Mouse (Mus musculus) hindlimb bud, embryonic 11.5 days (tissue): ENCODE data around the gene Rbm33.

Source experiments
- DNase-seq: peaks from one replicate; pipeline ENCODE4 v3.0.0-alpha.2; 2012; ENCODE audit warnings: low read depth, low spot score; ENCODE audit errors: extremely low spot score

Gene Rbm33

GRCm38 (mm10) chr5:28316722-28317245 is at the start of gene Rbm33:
Gene Rbm33 (plus strand): TSS chr5:28317121.
- DNase-seq, result peak; percentile 77

DNA sequence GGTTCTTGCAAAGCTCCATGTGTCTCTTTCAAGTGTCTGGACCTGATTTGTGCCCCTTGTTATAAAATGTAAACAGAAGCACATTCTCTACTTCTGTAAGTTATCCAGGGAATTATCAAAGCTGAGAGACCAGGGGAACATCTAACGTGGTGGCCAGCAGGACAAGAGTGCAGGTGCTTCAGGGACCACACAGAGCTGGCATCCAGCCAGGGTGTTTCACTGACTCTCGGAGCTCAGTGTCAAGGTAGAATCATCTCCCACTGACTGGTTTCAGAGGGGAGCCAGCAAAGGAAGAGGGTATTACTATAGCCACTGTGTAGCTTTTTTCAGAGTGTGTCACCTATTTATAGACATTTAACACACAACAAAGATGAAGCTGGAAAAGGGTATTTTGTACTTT is 49.3 kb upstream of the Rbm33 start:
- DNase-seq, result no peak

- no peak for DNase-seq
Measured at GRCm38 (mm10) chr5:28269469-28269991, 47.4 kb upstream of the Rbm33 start.

- no peak for DNase-seq
Measured at GRCm38 (mm10) chr5:28272836-28273235, 44.1 kb upstream of the Rbm33 start.

GRCm38 (mm10) chr5:28277279-28277678 is 39.6 kb upstream of the Rbm33 start:
- DNase-seq, result no peak

DNA sequence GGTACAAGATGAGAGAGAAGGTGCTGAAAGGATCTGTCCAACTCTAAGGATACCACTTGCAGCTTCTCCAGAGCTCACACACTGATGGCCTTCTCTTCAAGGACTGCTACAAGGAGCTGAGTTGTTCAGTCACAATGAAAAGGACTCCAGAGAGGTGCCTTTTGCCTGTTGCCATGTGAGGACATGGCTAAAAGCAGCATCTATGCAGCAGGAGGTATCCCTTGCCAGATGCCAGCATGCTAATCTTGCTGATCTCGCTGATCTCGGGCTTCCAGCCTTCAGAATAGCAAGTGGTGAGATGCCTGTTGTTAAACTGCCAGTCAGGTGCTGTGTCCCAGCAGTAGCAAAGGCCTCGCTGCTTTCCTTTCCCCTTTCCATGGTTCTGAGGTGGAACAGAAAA is 27.8 kb upstream of the Rbm33 start:
- no peak for DNase-seq

DNA sequence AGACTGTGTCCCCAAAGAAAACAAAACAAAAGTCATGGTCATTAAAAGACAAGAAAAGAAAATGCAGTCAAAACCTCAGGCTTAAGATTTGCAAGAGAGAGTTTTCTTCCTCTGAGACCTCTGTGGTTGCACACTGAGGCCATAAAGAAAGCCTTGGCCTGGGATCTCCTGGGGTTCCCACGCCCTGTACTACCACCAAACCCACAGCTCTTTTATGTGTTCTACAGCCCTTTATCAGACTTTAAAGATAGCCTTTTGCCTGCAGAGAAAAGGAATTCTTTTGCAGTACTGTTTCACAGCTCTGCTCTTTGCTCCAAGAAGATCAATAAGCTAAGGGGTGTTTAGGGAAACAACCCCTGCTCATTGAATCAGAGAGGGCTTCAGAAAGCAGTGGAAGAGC is 26.3 kb upstream of the Rbm33 start:
- DNase-seq, result no peak

DNA sequence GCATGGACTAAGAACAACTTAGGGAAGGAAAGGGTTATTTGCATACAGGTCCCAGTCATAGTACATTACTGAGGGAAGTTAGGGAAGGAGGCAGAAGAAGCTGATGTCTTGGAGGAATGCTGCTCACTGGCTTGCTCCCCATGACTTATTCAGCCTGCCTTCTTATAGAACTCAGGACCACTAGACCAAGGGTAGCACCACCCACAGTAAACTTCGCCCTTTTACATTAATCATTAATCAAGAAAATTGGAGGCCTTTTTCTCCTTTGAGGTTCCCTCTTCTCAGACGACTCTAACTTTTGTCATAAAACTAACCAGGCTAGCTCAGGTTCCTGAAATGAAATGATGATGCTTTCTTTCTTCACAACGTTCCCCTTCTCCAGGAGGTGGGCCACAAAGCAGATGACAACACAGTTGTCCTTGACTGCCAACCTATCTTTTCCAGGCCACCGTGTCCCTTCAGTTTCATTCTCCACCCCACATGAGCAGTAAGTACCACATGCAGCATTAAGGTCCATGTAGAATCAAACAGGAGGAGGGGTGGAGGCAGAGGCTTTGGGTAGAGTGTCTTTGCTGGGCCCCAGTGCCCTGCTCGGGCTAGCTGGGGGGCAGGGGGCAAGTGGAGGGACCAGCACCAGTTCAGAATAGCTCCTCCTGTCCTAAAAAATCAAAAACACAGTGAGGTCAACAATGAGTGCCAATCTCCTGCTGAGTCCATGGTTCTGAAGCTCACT is 25.6 kb upstream of the Rbm33 start:
- no peak for DNase-seq

DNA sequence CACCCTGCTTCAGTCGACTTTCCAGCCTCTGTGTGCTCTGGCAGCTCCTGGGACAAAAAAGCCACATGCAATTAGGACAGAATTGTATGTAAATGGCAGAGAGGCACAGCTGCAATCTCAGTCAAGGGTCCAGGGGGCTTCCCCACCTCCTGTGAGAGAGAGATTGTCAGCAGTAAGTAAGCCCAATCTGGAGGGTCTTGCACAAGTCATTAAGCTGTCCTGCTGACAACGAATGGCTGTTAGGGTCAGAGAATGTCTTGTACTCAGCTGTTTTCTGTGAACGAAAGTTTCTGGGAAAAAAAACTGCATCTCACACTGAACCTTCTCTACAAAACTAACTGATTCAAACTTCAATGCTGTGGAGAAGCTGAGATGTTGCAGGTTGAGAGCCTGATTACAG is 24.6 kb upstream of the Rbm33 start:
- no peak for DNase-seq

GRCm38 (mm10) chr5:28293990-28294389 is 22.9 kb upstream of the Rbm33 start:
- DNase-seq, result peak; percentile 42

DNA sequence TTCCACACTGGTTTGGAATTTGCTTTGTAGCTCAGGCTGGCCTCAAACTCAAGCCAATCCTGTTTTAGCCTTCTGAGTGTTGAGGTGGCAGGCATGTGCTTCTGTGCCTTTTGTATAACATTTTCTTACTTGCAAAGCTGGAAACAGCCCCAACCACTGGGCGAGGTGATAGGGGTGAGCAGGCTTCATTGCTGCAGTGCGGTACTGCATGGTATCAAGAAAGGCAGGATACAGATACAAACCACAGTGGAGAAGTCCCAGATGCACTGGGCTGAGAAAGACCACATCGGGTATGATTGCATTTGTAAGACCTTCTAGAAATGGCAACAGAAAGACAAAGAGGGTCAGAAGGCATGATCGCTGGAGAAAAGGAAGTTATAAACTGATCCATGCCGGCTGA is 18.8 kb upstream of the Rbm33 start:
- DNase-seq, result no peak

GRCm38 (mm10) chr5:28298693-28299092 is 18.2 kb upstream of the Rbm33 start:
- no peak for DNase-seq

GRCm38 (mm10) chr5:28299346-28299745 is 17.6 kb upstream of the Rbm33 start:
- DNase-seq, result no peak

DNA sequence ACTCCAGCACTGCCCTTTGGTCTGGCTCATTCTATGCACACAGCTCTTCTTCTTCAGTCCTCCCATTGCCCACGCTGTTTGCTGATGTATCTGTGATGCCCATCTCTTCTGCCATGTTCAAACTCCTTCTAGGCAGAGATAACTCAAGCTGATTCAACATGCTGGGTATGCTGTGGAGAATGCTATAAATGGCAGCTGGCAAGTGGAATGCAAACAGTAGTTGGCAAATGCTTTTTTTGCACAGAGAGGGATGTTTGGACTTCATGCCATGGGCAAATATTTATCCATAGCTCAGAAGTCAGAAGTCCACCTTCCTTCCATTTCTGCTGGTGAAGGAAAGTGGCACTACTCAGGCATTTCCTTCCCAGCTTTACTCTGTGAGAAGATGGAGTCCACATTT is 14.2 kb upstream of the Rbm33 start:
- DNase-seq, result no peak

DNA sequence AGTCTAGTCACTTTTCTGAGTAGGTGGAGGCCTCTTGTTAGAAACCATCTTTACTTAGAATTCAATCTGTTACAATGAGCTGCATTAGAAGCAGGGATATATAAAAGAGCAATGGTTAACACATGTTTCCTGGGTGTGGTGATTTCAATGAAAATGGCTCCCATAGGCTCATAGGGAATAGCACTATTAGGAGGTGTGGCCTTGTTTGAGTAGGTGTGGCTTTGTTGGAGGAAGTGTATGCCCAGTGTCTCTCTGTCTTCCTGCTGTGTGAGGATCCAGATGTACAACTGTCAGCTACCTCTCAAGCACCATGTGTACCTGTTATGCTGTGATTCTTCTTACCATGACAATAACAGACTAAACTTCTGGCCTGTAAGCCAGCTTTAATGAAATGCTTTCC is 12.4 kb upstream of the Rbm33 start:
- DNase-seq, result no peak

GRCm38 (mm10) chr5:28315526-28315925 is 1.4 kb upstream of the Rbm33 start:
- no peak for DNase-seq

DNA sequence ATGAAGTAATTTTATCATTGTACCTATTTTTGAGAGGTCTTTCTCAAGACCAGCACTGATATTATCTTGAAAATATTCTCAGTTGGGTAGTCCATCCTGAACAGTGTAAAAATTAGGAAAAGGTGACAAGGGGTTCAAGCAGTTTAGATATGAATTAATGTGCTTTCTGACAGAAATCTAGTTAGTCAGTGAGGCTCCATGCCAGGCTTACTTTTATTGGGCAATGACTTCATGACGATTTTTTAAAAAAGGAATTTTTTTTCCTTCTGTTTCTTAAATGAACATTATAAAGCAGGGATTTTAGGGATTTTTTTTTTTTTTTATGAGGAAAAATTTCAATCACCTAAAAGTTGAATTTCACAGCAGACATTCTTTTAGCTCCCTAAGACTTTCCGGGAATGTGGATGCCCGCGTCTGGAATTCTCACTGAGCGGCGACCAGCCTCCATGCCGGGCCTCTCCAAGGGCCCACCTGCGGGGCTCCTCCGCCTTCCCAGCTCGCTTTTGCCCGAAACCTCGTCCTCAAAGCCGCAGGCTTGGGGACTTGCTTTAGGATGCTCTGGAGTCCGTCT is 685 bp upstream of the Rbm33 start:
- DNase-seq, result no peak

- DNase-seq, result peak; percentile 6
Measured at GRCm38 (mm10) chr5:28317253-28317916, 464 bp downstream of the Rbm33 start.

DNA sequence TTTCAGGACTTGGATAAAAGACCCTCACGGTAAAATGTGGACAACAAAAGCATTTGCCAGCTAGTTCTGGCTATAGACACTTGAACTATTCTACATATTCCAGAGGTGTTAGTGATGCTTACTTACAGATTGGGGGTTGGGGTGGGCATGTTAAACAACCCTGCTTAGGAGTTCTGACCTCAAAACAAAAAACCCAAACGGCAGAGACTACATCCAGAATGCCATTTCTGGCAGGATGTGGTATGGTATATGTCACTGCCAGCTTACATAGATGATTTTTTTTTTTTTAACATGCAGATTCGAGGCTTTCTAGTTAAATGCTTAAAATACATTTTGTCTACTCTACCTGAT is 971 bp downstream of the Rbm33 start:
- DNase-seq, result peak; percentile 20

DNA sequence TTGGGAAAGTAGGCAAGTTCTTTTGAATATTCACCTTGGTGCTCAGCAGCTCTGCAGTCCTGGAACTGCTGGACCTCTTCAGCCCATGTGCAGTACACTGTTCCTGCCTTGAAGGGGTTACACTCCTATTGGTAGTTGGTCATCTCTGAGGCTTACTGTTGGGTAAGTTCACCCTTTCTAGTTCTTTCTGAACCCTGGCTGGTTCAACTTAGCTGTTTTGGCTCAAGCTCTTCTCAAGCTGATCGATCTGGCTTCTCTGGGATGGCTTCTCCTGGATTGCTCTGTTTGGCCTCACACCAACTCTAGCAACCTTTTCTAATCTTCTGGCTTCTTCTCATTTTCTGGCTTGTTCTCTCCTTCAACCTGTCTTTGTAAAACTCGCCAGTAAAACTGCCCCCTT is 1.8 kb downstream of the Rbm33 start:
- no peak for DNase-seq

DNA sequence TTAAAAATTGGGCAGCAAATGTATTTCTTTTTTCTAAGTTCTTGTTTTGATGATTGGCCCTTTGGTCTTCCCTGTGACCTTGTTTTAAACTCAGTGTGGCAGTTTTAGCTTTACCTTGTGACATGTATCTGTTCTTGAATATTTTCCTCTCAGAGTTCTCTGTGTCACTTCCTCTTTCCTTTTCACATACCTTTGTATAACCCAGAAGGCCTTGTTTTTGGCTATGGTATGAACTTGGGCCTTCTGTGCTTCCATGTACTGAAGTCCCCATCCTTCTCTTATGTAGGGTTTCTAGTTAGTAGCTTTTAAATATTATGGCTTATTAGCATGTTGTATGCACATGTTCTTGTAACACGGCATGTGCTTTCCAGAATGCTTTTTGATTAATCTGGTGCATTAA is 4.8 kb downstream of the Rbm33 start:
- DNase-seq, result no peak

- DNase-seq, result no peak
Measured at GRCm38 (mm10) chr5:28322189-28322588, 5.3 kb downstream of the Rbm33 start.
